Mouse (Mus musculus) megakaryocyte, adult 5-6 weeks (primary cell): ENCODE results near the gene Sprr2a2. TPM values are rescaled to one million over a fixed set of nuclear protein-coding genes. Genes with fewer than 3 reads are reported as not detected.
"Not testable (repeated sequence)": the region's sequence is repeated elsewhere in the genome, so short reads cannot be mapped to it uniquely, and the experiment has no call there.

ENCODE experiments used
- ATAC-seq: 2 replicates; pipeline ENCODE4 v1.8.0; 2016; ENCODE audit warnings: mild to moderate bottlenecking, inconsistent platforms; ENCODE audit not compliant: poor library complexity, severe bottlenecking
- total RNA-seq, 2 experiments: library from RNA; stranded (forward) in 1 of 2; stranded (reverse) in 1 of 2; fragments of 153-499, 151-499 nt in 1 of 2; fragments of 221-1000, 200-1000 nt in 1 of 2; gene quantifications; 2 replicates each; pipeline versions ENCODE4 v1.2.3 to v1.2.4; 2015 to 2017

Sprr2a2 gene
- total RNA-seq, 2 experiments from 2014 or later = not detected

DNA sequence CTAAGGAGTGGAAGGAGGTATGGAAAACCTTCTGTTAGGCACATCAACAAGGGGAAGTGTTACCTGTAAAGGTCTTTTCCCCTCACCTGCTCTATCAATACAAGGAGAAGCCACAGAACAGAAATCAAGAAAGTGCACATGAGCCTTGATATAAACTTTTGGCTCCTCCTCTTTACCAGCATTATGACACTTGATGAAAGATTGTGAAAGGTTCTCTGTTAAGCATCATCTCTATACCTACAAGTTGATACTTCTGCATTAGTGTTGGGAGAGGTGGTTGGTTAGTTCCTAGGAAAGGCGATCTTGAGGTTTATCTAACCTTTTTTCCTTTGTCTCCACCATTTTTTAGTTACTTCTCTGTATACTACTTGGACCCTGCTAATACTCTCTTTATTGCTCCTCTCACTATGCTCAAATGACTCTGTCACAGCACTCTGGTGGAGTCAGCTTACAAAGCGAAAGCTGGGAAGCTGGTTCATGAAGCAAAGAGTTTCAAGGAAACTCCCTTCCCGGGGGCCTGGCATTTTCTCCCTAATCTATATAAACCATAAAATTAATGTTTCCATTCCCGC, 55.8 kb downstream of the Sprr2a2 start:
- 0 out of 2 replicates have a peak, but pooled peaks have one; percentile 17 for ATAC-seq

GRCm38 (mm10) chr3:92273504-92273903, 57.8 kb downstream of the Sprr2a2 start:
- not testable (repeated sequence) for ATAC-seq

DNA sequence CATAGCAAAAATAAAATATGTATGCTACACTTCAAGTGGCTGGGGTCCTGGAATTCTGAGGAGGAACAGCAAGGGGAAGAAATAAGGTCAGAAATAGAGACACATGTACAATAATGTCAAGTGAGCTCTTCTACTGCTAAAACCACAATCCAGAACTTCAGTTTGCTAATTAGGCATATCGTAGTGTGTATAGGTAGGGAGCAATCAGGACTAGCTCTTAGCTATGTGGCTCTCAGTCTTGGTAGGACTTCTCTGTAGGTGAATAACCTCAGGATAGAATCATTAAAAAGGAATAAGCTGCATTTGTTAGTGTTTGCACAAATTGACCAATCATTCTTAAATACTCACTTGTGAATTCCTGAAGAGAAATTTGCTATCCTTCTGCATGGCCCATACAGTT, 58.3 kb downstream of the Sprr2a2 start:
- not testable (repeated sequence) for ATAC-seq

DNA sequence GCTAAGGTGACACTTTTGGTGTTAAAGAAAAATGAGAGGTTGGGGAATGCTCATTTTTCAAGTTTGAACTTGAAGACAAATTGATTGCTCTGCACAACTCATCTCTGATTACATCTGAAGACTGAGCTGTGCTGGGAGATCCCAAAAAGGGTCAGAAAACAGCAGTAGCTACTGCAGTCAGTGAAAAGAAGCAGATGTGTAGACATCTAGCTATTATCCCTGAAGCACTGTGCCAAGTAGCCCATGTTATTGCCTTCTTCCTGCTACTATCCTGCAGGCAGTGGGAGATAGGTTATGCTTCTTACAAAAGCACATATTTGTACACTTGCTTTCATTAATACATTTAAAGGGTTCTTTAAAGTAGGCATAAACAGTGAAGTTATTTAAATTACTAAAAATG, 63.9 kb downstream of the Sprr2a2 start:
- not testable (repeated sequence) for ATAC-seq

- not testable (repeated sequence) for ATAC-seq
These were observed 65.4 kb downstream of the Sprr2a2 start for GRCm38 (mm10) chr3:92280963-92281606.

- ATAC-seq = not testable (repeated sequence)
These were observed 69.4 kb downstream of the Sprr2a2 start, which contains the start of gene Sprr2a3 for GRCm38 (mm10) chr3:92285101-92285500. Gene Sprr2a3, plus strand, starts transcription at chr3:92285417.

DNA sequence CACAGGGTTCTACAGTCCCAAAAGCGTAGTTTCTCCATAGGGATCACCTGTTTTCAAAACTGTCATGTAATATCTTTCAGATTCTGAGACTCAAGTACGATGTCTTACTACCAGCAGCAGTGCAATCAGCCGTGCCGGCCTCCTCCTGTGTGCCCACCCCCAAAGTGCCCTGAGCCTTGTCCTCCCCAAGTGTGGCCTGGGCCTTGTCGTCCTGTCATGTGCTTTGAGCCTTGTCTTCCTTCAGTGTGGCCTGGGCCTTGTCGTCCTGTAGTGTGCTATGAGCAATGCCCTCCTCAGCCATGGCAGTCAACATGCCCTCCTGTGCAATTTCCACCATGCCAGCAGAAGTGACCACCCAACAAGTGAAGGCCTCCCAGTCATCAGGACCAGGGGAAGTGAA, 72.8 kb downstream of the Sprr2a2 start:
- ATAC-seq = 0 out of 2 replicates have a peak, but pooled peaks have one; percentile 14

Other genes starting within 250 kb of the Sprr2a2 start
- gene Pglyrp3, start 201.3 kb upstream of the Sprr2a2 start, total RNA-seq (2015) = not detected in 2 replicates
- not detected in 2 replicates for gene Pglyrp3, start 201.3 kb upstream of the Sprr2a2 start, total RNA-seq (2017)
- not detected in 2 replicates for gene Lor, start 132.8 kb upstream of the Sprr2a2 start, total RNA-seq (2015)
- gene Lor, start 132.8 kb upstream of the Sprr2a2 start, total RNA-seq (2017) = not detected in 2 replicates
- not detected in 2 replicates for gene Prr9, start 92.0 kb upstream of the Sprr2a2 start, total RNA-seq (2015)
- not detected in 2 replicates for gene Prr9, start 92.0 kb upstream of the Sprr2a2 start, total RNA-seq (2017)
- not detected in 2 replicates for gene Lelp1, start 73.2 kb upstream of the Sprr2a2 start, total RNA-seq (2015)
- not detected in 2 replicates for gene Lelp1, start 73.2 kb upstream of the Sprr2a2 start, total RNA-seq (2017)
- not detected in 2 replicates for gene Sprr2a1, start 121 bp upstream of the Sprr2a2 start, total RNA-seq (2015)
- not detected in 2 replicates for gene Sprr2a1, start 121 bp upstream of the Sprr2a2 start, total RNA-seq (2017)
- gene Sprr2a3, start 69.5 kb downstream of the Sprr2a2 start, total RNA-seq (2015) = not detected in 2 replicates
- not detected in 2 replicates for gene Sprr2a3, start 69.5 kb downstream of the Sprr2a2 start, total RNA-seq (2017)
- not detected in 2 replicates for gene Sprr2b, start 100.7 kb downstream of the Sprr2a2 start, total RNA-seq (2015)
- not detected in 2 replicates for gene Sprr2b, start 100.7 kb downstream of the Sprr2a2 start, total RNA-seq (2017)
- not detected in 2 replicates for gene Sprr2d, start 123.2 kb downstream of the Sprr2a2 start, total RNA-seq (2015)
- gene Sprr2d, start 123.2 kb downstream of the Sprr2a2 start, total RNA-seq (2017) = not detected in 2 replicates
- not detected in 2 replicates for gene Sprr2e, start 136.2 kb downstream of the Sprr2a2 start, total RNA-seq (2015)
- gene Sprr2e, start 136.2 kb downstream of the Sprr2a2 start, total RNA-seq (2017) = not detected in 2 replicates
- not detected in 2 replicates for gene Sprr2f, start 149.3 kb downstream of the Sprr2a2 start, total RNA-seq (2015)
- gene Sprr2f, start 149.3 kb downstream of the Sprr2a2 start, total RNA-seq (2017) = not detected in 2 replicates
- not detected in 2 replicates for gene Sprr2h, start 169.8 kb downstream of the Sprr2a2 start, total RNA-seq (2015)
- not detected in 2 replicates for gene Sprr2h, start 169.8 kb downstream of the Sprr2a2 start, total RNA-seq (2017)
- gene Sprr2i, start 192.1 kb downstream of the Sprr2a2 start, total RNA-seq (2015) = not detected in 2 replicates
- not detected in 2 replicates for gene Sprr2i, start 192.1 kb downstream of the Sprr2a2 start, total RNA-seq (2017)
- gene Sprr2j-ps, start 202.2 kb downstream of the Sprr2a2 start, total RNA-seq (2015) = not detected in 2 replicates
- not detected in 2 replicates for gene Sprr2j-ps, start 202.2 kb downstream of the Sprr2a2 start, total RNA-seq (2017)
- 7.0 and 7.4 TPM in 2 replicates for gene Gm9774, start 213.5 kb downstream of the Sprr2a2 start, total RNA-seq (2015)
- 1.1 and 2.3 TPM in 2 replicates for gene Gm9774, start 213.5 kb downstream of the Sprr2a2 start, total RNA-seq (2017)
- gene Sprr2k, start 216.7 kb downstream of the Sprr2a2 start, total RNA-seq (2015) = not detected in 2 replicates
- gene Sprr2k, start 216.7 kb downstream of the Sprr2a2 start, total RNA-seq (2017) = not detected in 2 replicates
- gene Sprr1b, start 222.9 kb downstream of the Sprr2a2 start, total RNA-seq (2015) = not detected in 2 replicates
- gene Sprr1b, start 222.9 kb downstream of the Sprr2a2 start, total RNA-seq (2017) = not detected in 2 replicates
- not detected in 2 replicates for gene Sprr3, start 242.8 kb downstream of the Sprr2a2 start, total RNA-seq (2015)
- not detected in 2 replicates for gene Sprr3, start 242.8 kb downstream of the Sprr2a2 start, total RNA-seq (2017)